28 mouse cellular contexts compared by ENCODE assay signal in the genomic region with DNA sequence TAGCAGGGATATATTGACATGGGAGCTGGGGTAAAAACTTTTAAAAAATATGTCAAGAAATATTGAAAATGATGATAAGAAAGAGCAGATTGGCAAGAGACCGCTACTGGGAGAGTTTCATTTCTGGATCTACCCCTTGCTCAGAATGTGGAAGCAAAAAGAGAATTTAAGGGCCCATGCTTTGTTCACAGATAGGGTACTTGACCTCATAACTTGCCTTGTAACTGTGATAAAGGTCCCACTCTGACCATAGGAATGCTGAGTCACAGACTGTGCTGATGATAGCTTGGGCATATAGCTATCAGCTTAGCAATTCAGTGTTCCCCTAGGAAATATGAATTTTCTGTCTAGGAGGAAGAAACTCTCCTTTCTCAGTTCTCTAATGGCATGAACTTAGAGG.
DNase-seq lines count a peak whose midpoint lies in the region; ATAC-seq and TF ChIP-seq lines count a peak whose summit lies in the region.
"Had no signal": no experiment of that assay in that cellular context is flagged by ENCODE, and none has a peak within 500 bp of the region (broad histone marks: within the 10 kb centered on the region; RNA-seq: fewer than 3 reads in every experiment).

No protein-coding gene starts in this region.

- no peaks in the 10 kb centered on the region for H3K27me3 ChIP-seq in liver, embryonic 12.5 days (replicated peaks)
- H3K27me3 ChIP-seq in MEL (ENCODE audit: control insufficient read depth in 1 of 2, insufficient read depth in 2 of 2, low read length in 2 of 2), result no peaks in the 10 kb centered on the region
- H3K27me3 ChIP-seq in liver, embryonic 13.5 days, result no peaks in the 10 kb centered on the region
- H3K27me3 ChIP-seq in intestine, postnatal 0 days (replicated peaks; ENCODE audit: control insufficient read depth, insufficient read depth, low read length), result no peaks in the 10 kb centered on the region
- H3K27me3 ChIP-seq: CH12.LX; embryonic facial prominence, embryonic 13.5 days; forebrain, embryonic 12.5 days; forebrain, embryonic 15.5 days; hindbrain, embryonic 13.5 days had no signal

- H3K79me2 ChIP-seq in MEL (ENCODE audit: control insufficient read depth, insufficient read depth, low read length, poor library complexity), result no peaks in the 10 kb centered on the region

- no peaks in the 10 kb centered on the region for H3K4me1 ChIP-seq in liver, embryonic 12.5 days
- peaks cover 5 to 15% of the 10 kb centered on the region in 2 experiments; a peak in 3 of 4 replicates for H3K4me1 ChIP-seq in MEL (ENCODE audit: control insufficient read depth in 1 of 2, insufficient read depth in 2 of 2, low read length in 2 of 2)
- H3K4me1 ChIP-seq in liver, embryonic 13.5 days (replicated peaks), result no peaks in the 10 kb centered on the region
- H3K4me1 ChIP-seq in intestine, postnatal 0 days (replicated peaks; ENCODE audit: control insufficient read depth, insufficient read depth, low read length), result no peaks in the 10 kb centered on the region
- H3K4me1 ChIP-seq: embryonic facial prominence, embryonic 10.5 days; embryonic facial prominence, embryonic 13.5 days; forebrain, embryonic 15.5 days had no signal

- H3K4me2 ChIP-seq in liver, embryonic 12.5 days, result no peak overlapping the region
- H3K4me2 ChIP-seq in liver, embryonic 13.5 days, result no peak overlapping the region
- H3K4me2 ChIP-seq in intestine, postnatal 0 days (replicated peaks; ENCODE audit: low read depth), result no peak overlapping the region
- H3K4me2 ChIP-seq: embryonic facial prominence, embryonic 13.5 days; forebrain, embryonic 12.5 days; forebrain, embryonic 15.5 days; heart, embryonic 11.5 days; hindbrain, embryonic 13.5 days had no signal

- TF ChIP-seq POLR2A in MEL (IDR thresholded peaks at IDR 0.05; ENCODE audit: control insufficient read depth in 1 of 2, insufficient read depth in 1 of 2, low read depth in 1 of 2, low read length in 2 of 2, poor library complexity in 1 of 2), result no peak

- no peak for TF ChIP-seq RAD21 in MEL (IDR thresholded peaks at IDR 0.05; ENCODE audit: low read depth, low read length)

- 38% methylated on average over 1 of the region's 1 CpGs for WGBS in liver, embryonic 12.5 days (ENCODE audit: insufficient replicate concordance)
- whole genome bisulfite sequencing in liver, embryonic 13.5 days (ENCODE audit: insufficient replicate concordance), result 53% methylated on average over 1 of the region's 1 CpGs
- WGBS in intestine, postnatal 0 days, result 84% methylated on average over 1 of the region's 1 CpGs

- no peak for DNase-seq in liver
- peak; percentile 53 for DNase-seq in MEL (ENCODE audit: low read depth, low spot score)
- no peak for DNase-seq in liver, embryonic 13.5 days
- no peak for DNase-seq in left cerebral cortex, adult 18-20 months (ENCODE audit: low spot score in 2 of 2)
- no peak for DNase-seq in gastrocnemius, postnatal 4 days (ENCODE audit: low spot score in 2 of 2)
- DNase-seq: adrenal gland, postnatal 10 days; adrenal gland, postnatal 36 days; B cell, adult 2 months; cerebellum, adult 11 months; cerebellum, adult 2 months; cerebellum, postnatal 10 days; cerebellum, postnatal 36 days; embryo, embryonic 11 days; gastrocnemius, postnatal 10 days; gastrocnemius, postnatal 36 days; heart, adult 11 months had no signal

- H3K27ac ChIP-seq in liver, embryonic 12.5 days, result no peak overlapping the region
- 0 out of 2 replicates have a peak overlapping the region, but pooled peaks have one; percentile 2 for H3K27ac ChIP-seq in MEL (ENCODE audit: control insufficient read depth, low read depth, low read length)
- no peak overlapping the region for H3K27ac ChIP-seq in liver, embryonic 13.5 days
- H3K27ac ChIP-seq in intestine, postnatal 0 days (ENCODE audit: low read depth, low read length), result no peak overlapping the region
- H3K27ac ChIP-seq: embryonic facial prominence, embryonic 10.5 days; embryonic facial prominence, embryonic 13.5 days; forebrain, embryonic 12.5 days; forebrain, embryonic 15.5 days; hindbrain, embryonic 13.5 days had no signal

- H3K36me3 ChIP-seq in liver, embryonic 12.5 days, result no peaks in the 10 kb centered on the region
- H3K36me3 ChIP-seq in MEL (ENCODE audit: control insufficient read depth in 1 of 2, insufficient read depth in 2 of 2, low read length in 2 of 2), result peaks cover 0 to 26% of the 10 kb centered on the region in 2 experiments; a peak in 2 of 4 replicates
- H3K36me3 ChIP-seq in liver, embryonic 13.5 days, result no peaks in the 10 kb centered on the region
- no peaks in the 10 kb centered on the region for H3K36me3 ChIP-seq in intestine, postnatal 0 days (ENCODE audit: control insufficient read depth, insufficient read depth)
- H3K36me3 ChIP-seq: embryonic facial prominence, embryonic 10.5 days; embryonic facial prominence, embryonic 13.5 days; forebrain, embryonic 12.5 days; forebrain, embryonic 15.5 days; hindbrain, embryonic 13.5 days had no signal

- TF ChIP-seq CTCF in MEL (IDR thresholded peaks at IDR 0.05 in 2 of 3, conservative IDR thresholded peaks at IDR 0.05 in 1 of 3; ENCODE audit: control insufficient read depth in 1 of 3, insufficient read depth in 1 of 3, low read depth in 2 of 3, low read length in 3 of 3, poor library complexity in 1 of 3, severe bottlenecking in 1 of 3), result no peak
- TF ChIP-seq CTCF in intestine, postnatal 0 days (IDR thresholded peaks at IDR 0.05; ENCODE audit: low read depth), result no peak

- H3K9me3 ChIP-seq in liver, embryonic 12.5 days (replicated peaks), result no peaks in the 10 kb centered on the region
- H3K9me3 ChIP-seq in MEL (replicated peaks; ENCODE audit: insufficient read depth, low read length), result no peaks in the 10 kb centered on the region
- no peaks in the 10 kb centered on the region for H3K9me3 ChIP-seq in liver, embryonic 13.5 days (replicated peaks)
- no peaks in the 10 kb centered on the region for H3K9me3 ChIP-seq in intestine, postnatal 0 days (ENCODE audit: control insufficient read depth)
- H3K9me3 ChIP-seq: embryonic facial prominence, embryonic 10.5 days; embryonic facial prominence, embryonic 13.5 days; forebrain, embryonic 12.5 days; forebrain, embryonic 15.5 days; hindbrain, embryonic 13.5 days had no signal

- TF ChIP-seq EP300 in MEL (IDR thresholded peaks at IDR 0.05; ENCODE audit: low read depth in 1 of 2, low read length in 2 of 2), result peak; percentile 77 to 78

- H3K9ac ChIP-seq in liver, embryonic 12.5 days, result no peak overlapping the region
- H3K9ac ChIP-seq in MEL (ENCODE audit: control insufficient read depth, low read depth, low read length, poor library complexity, severe bottlenecking), result no peak overlapping the region
- H3K9ac ChIP-seq in liver, embryonic 13.5 days, result no peak overlapping the region
- H3K9ac ChIP-seq in intestine, postnatal 0 days (ENCODE audit: low read depth, low read length), result no peak overlapping the region
- H3K9ac ChIP-seq: embryonic facial prominence, embryonic 13.5 days; forebrain, embryonic 12.5 days; forebrain, embryonic 15.5 days; hindbrain, embryonic 13.5 days had no signal

- peak; percentile 68; the same call in 1 of the 2 replicates for ATAC-seq in liver, embryonic 12.5 days
- ATAC-seq in liver, embryonic 13.5 days (ENCODE audit: low read depth), result peak; percentile 60; the same call in 1 of the 2 replicates
- no peak for ATAC-seq in intestine, postnatal 0 days
- ATAC-seq: forebrain, embryonic 15.5 days; hindbrain, embryonic 16.5 days; Patski had no signal

- H3K4me3 ChIP-seq in liver, embryonic 12.5 days, result no peak overlapping the region
- H3K4me3 ChIP-seq in MEL (ENCODE audit: control insufficient read depth in 1 of 2, insufficient read depth in 1 of 2, low read depth in 2 of 2, low read length in 2 of 2), result no peak overlapping the region
- H3K4me3 ChIP-seq in liver, embryonic 13.5 days (replicated peaks), result no peak overlapping the region
- H3K4me3 ChIP-seq in intestine, postnatal 0 days (ENCODE audit: low read depth, low read length), result no peak overlapping the region
- H3K4me3 ChIP-seq: embryonic facial prominence, embryonic 10.5 days; embryonic facial prominence, embryonic 13.5 days; erythroblast, embryonic 14.5 days; forebrain, embryonic 12.5 days; forebrain, embryonic 15.5 days; hindbrain, embryonic 13.5 days had no signal

TF ChIP-seq in MEL, 35 proteins besides CTCF, POLR2A, EP300 and RAD21:
- TF ChIP-seq JUND (IDR thresholded peaks at IDR 0.05; ENCODE audit: low read depth, low read length) (no peak), USF1 (IDR thresholded peaks at IDR 0.05; ENCODE audit: low read depth, low read length) (no peak), TCF12 (IDR thresholded peaks at IDR 0.05; ENCODE audit: low read depth, low read length) (peak; percentile 48; the same call in 1 of the 2 replicates), MEF2A (IDR thresholded peaks at IDR 0.05; ENCODE audit: extremely low read depth, insufficient replicate concordance, low read depth, low read length, poor library complexity, severe bottlenecking) (no peak), TBP (IDR thresholded peaks at IDR 0.05; ENCODE audit: low read depth, low read length) (peak; percentile 82), MAFK (IDR thresholded peaks at IDR 0.05; ENCODE audit: borderline replicate concordance, low read depth, low read length) (0 out of 2 replicates have a peak, but pooled peaks have one; percentile 27), POLR2AphosphoS2 (IDR thresholded peaks at IDR 0.05; ENCODE audit: low read length) (no peak), GATA1 (IDR thresholded peaks at IDR 0.05; ENCODE audit: low read depth, low read length) (peak; percentile 47; the same call in 1 of the 2 replicates), TAL1 (IDR thresholded peaks at IDR 0.05; ENCODE audit: low read length) (peak; percentile 11; the same call in 1 of the 2 replicates), GABPA (IDR thresholded peaks at IDR 0.05; ENCODE audit: low read depth, low read length) (0 out of 2 replicates have a peak, but pooled peaks have one; percentile 43), HCFC1 (IDR thresholded peaks at IDR 0.05; ENCODE audit: low read depth, low read length) (no peak), CHD1 (IDR thresholded peaks at IDR 0.05; ENCODE audit: low read depth, low read length) (no peak), RCOR1 (IDR thresholded peaks at IDR 0.05; ENCODE audit: low read depth, low read length) (0 out of 2 replicates have a peak, but pooled peaks have one; percentile 32), ETS1 (IDR thresholded peaks at IDR 0.05; ENCODE audit: low read depth, low read length) (peak; percentile 51)
